Mouse (Mus musculus): ENCODE measurements at regions not wholly inside any gene's neighbourhood (a gene's known extent, or its start where the extent isn't known, plus 50 kb on each side); places are given as distances from the start of the nearest gene placed in this dataset.

- TF ChIP-seq POLR2A (IDR thresholded peaks at IDR 0.05; ENCODE audit: low read depth, low read length) (no peak), CTCF (IDR thresholded peaks at IDR 0.05; ENCODE audit: borderline replicate concordance, insufficient read depth, low read length) (no peak)
These were observed 130.2 kb downstream of the Srek1 start for GRCm38 (mm10) chr13:103643993-103644722.

All from embryonic fibroblast, embryonic 13.5 days (primary cell).